Mouse (Mus musculus): ENCODE results near the gene Tmem37.

Tmem37 gene

GRCm38 (mm10) chr1:120057044-120057443 lies 16.8 kb downstream of the Tmem37 start:
- DNase-seq, result no peak

DNA sequence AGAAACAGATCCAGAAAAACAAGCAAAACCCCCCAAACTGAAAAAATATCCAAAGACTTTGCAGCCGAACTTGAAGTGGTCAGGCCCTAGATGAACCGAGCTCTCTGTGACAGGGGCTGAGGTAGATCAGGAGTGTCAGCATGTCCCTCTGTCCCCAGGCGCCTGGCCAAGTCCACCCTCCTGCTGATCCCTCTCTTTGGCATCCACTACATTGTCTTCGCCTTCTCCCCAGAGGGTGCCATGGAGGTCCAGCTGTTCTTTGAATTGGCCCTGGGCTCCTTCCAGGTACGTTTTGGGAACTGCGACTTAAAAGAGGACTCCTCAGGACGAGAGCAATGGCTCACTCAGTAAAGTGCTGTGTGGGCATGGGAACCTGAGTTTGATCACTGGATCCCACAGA lies 17.6 kb downstream of the Tmem37 start:
- DNase-seq, result no peak

DNA sequence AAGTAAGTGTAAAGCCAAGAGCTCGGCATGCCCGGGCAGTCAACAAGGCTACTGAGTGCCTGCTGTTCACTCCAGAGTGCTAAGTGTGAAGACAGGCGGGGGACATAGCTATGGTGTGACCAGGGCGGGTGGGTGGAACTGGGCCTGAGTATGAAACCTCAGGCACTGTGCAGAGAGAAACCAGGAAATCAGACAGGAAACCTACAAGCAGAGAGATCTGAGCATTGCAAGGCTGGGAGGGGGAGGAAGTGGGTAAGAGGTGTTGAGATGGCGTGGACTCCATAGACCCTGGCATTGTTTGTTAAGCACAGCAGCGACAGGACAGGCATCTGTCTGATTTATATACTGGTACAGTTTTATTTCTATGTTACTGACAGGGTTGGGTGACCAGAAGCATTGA lies 18.4 kb downstream of the Tmem37 start:
- no peak for DNase-seq

DNA sequence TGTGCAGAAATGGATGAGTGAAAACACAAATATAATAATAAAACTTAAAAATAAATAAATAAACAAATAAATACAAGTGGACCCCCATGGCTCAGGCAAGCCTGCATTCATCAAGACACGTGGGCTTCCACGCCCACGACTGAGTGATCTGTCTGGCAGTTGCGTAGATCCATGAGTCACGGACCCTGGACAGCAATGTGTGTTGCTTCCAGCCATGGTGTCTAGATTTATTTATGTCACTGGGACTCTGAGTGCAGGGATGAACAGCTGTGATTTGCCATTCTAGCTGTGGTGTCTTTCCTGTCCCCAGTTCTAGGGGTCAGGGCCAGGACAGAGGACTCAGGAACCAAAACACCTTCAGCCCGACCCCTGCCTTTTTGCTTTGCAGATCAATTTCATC lies 18.9 kb downstream of the Tmem37 start:
- DNase-seq, result no peak

- DNase-seq, result no peak
Measured at GRCm38 (mm10) chr1:120051070-120051469, 22.8 kb downstream of the Tmem37 start.

DNA sequence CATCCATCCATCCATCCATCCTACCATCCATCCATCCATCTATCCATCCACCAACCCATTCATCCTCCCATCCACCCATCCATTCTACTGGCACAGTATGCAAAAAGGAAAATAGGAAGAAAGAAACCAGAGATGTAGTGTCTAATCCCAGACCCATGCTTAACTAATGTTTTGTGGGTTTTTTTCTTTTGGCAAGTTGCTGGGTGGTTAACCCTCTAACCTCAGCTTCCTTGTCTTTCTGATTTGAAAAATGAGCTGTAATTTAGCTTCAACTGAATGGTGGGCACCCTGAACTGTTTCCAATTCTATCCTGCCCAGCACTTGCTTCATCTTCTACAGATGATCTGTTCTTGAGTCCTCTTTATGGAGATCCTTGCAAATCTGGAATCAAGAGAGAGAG lies 26.5 kb downstream of the Tmem37 start:
- no peak for DNase-seq

DNA sequence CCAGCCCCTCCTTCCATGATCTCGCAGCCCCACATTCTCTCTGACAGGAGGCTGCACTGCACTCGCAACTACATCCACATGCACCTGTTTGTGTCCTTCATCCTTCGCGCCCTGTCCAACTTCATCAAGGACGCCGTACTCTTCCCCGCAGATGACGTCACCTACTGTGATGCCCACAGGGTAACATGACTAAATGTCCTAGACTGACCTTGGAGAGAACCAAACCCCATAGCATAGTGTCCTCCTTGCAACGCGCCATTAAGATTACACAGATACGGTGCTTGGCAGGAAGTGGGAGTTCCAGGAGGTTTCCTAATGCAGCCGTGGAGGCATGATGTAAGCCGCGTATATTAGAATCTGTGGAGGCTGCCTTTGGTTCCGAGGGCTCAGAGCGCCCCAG lies 29.3 kb downstream of the Tmem37 start:
- DNase-seq, result no peak

DNA sequence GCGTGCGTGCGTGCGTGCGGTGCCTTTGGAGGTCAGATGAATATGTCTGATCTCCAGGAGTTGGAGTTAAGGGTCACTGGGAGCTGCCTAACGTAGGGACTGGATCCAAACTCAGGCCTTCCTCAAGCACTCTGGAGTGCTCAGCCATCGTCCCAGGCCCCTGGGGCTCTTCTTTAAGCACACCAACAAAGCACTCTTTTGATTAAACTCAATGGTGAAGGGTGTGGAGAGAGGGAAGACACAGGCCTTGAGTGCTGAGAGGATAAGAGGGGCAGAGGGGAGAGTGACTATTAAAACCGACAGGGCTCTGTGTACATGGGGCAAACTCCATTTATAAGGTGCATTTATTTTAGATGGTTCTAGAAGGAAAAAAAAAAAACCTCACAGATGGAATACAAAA lies 31.5 kb downstream of the Tmem37 start:
- no peak for DNase-seq

- DNase-seq, result no peak
Measured at GRCm38 (mm10) chr1:120038594-120038993, 35.3 kb downstream of the Tmem37 start.

GRCm38 (mm10) chr1:120037021-120037683 lies 36.7 kb downstream of the Tmem37 start:
- DNase-seq, result peak; percentile 78

DNA sequence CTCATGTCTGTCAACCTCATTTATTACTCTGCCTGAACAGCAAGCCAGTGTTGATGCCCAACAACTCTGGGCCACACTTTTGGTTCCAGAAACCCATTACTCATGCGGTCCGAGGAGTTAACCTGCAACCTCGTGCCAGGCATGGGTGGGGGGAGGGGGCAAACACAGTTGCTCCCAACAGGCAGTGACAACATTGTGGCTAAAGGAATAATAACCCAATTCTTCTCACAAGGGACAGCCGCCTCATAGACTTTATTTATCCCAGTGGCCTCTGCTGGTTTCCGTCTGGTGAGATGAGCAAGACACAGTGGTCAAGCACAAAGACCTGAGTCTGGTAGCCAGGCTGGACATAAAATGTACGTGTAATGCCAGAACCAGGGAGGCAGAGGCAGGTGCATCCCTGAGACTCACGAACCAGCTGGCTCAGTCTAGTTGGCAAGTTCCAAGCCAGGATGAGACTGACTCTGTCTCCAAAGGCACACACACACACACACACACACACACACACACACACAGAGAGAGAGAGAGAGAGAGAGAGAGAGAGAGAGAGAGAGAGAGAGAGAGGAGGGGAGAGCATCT lies 38.3 kb downstream of the Tmem37 start:
- no peak for DNase-seq

DNA sequence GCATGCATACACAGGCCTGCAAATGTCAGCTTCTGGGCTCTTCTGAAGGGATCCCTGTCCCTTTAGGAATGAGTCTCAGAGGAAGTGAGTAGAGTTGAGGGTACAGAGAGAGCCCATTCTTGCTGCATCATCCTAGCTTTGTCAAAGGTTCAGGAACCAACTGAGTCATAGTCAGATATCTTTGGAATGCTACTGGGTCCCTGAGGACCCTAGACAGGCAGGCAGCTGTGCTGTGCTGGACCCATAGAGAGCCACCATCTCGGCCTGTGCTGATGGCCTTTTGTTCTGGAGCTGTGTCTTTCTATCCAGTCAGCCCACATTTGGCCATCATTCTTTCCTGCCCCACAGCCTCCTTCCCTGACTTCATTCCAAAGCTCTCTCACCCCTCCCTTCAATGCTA lies 39.1 kb downstream of the Tmem37 start:
- DNase-seq, result no peak

- DNase-seq, result no peak
Measured at GRCm38 (mm10) chr1:120033469-120033854, 40.4 kb downstream of the Tmem37 start.

- peak; percentile 90 for DNase-seq
Measured at GRCm38 (mm10) chr1:120032804-120033468, 40.9 kb downstream of the Tmem37 start.

DNA sequence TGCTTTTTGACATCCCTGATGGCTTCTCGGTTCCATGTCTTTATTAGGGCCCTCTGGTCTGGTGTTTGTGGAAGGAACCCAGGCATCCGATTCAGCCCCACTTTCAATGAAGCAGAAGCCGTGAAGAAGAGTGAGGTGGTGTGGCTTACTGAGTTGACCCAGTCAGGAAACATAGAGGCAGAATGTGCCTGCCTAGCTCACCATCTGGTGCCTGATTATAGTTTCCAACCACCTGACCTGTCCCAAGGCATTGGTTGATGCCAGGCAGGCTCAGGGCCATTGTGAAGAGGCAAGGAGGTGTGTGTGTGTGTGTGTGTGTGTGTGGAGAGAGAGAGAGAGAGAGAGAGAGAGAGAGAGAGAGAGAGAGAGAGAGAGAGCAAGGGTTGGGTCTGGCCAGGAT lies 43.4 kb downstream of the Tmem37 start:
- no peak for DNase-seq

DNA sequence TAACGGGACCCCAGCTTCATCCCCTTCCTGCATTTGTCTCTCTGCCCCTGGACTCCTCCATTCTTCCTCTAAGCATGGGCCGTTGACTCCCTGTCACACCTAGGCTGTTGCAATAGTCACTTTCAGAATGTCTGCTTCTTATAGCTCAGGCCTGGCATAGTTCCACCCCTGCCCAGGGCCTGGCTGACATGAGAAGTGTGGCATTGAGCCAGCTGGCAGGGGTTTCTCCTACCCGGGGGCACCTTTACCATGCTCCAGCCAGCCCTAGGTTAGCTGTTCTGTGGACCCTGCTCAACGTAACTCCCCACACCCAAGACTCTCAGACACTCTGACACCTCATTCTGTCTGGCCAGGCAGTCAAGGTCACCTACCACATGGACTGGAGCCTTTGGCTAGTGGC lies 46.2 kb downstream of the Tmem37 start:
- DNase-seq, result no peak

DNA sequence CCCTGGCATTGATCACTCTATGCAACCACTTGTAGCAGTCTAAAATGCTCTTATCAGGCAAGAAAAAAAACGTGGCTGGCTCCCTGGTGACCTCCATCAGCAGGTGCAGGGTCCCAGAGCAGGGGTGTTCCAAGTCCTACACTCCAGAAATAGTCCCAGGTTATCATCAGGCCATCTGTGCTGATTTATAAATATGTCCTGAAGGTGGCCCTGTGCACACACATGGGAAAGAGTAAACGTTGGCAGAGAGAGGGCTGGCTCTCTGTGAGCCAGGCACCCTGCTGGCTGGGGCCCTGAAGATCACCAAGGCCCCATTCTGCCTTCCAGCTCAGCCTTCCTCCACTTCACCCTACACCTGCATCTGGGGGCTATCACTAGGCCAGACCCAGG lies 48.8 kb downstream of the Tmem37 start:
- no peak for DNase-seq

DNA sequence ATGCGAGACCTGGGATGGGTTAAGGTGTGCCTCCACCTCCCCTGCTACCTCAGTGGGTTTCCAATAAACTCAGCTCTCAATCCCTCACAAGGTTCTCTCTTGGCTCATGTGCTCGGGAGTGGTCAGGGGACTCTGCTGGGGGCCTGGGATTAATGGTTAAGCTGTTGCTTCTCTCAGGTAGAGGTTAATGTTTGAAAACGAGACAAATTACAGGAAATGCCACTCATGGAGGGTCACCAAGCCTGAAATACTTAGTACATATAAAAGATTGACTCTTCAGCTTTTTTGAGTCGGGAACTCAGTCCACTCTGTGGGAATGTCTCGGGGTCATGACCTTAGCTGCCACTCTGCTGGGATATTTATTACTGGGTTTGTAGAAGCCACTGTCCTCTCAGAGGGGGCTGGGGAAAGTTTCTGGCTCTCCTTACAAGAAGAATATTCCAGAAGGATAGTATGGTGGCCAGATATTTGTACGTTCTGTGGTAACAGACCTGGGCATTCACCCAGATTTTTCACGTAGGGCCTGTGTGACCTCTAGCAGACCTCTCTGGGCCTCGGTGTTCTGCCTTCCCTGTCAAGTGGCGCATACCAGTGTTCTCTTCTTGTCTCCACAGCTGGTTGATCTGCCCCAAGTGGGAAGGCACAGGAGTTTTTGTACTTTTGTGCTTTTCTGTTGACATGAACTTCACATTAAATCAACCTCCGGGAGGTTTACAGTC lies 49.4 kb downstream of the Tmem37 start:
- DNase-seq, result no peak

GRCm38 (mm10) chr1:120021951-120022350 lies 51.9 kb downstream of the Tmem37 start:
- no peak for DNase-seq

- no peak for DNase-seq
Measured at GRCm38 (mm10) chr1:120020322-120020897, 53.5 kb downstream of the Tmem37 start.

DNA sequence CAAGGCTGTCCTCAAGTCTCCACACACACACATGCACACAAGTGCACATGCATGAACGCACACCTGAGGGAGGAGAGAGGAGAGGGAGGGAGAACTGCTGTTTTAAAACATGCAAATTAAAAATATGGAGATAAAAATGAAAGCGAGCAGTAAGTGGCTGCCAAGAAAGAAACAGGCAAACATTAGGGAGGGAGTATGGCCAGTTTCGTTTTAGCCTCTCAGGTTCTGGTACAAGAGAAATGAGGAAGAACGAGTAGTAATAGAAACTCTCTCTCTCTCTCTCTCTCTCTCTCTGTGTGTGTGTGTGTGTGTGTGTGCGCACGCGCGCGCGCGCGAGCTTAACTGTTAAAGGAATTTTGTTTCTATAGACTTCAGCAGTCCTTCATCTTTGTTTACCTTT lies 54.4 kb downstream of the Tmem37 start:
- DNase-seq, result no peak

- no peak for DNase-seq
Measured at GRCm38 (mm10) chr1:120018900-120019299, 55.0 kb downstream of the Tmem37 start.

All from retina, postnatal 1 day (tissue).